Mouse (Mus musculus) ES-E14 (cell line): ENCODE measurements at regions not wholly inside any gene's neighbourhood (a gene's known extent, or its start where the extent isn't known, plus 50 kb on each side); places are given as distances from the start of the nearest gene placed in this dataset.

Experiments used
- DNase-seq: peaks from one replicate; pipeline ENCODE4 v3.0.0-alpha.2; 2013; ENCODE audit warnings: low read depth, low spot score
- H3K27ac ChIP-seq: 2 replicates; pipeline ENCODE4 v1.5.1; 2012; ENCODE audit warnings: low read depth, mild to moderate bottlenecking, low read length, moderate library complexity, mixed read lengths; ENCODE audit not compliant: poor library complexity, insufficient read depth, severe bottlenecking
- H3K36me3 ChIP-seq: 2 replicates; pipeline ENCODE4 v1.6.1; 2012; ENCODE audit warnings: mild to moderate bottlenecking, low read length, moderate library complexity, mixed read lengths; ENCODE audit not compliant: control insufficient read depth, poor library complexity, insufficient read depth, severe bottlenecking
- H3K4me1 ChIP-seq, 2 experiments: fragments of 150-350 bp in 1 of 2; sonication (generic) in 1 of 2; 2 replicates each; pipeline ENCODE4 v1.6.1; 2012; ENCODE audit warnings: low read length in 2 of 2, mild to moderate bottlenecking in 1 of 2, mixed read lengths in 1 of 2; ENCODE audit not compliant: control insufficient read depth in 2 of 2, insufficient read depth in 2 of 2, poor library complexity in 1 of 2
- H3K4me3 ChIP-seq, 2 experiments: fragments of 150-350 bp in 1 of 2; sonication (generic) in 1 of 2; 2 replicates each; pipeline ENCODE4 v1.5.1; 2012; ENCODE audit warnings: low read length in 2 of 2, low read depth in 1 of 2, mild to moderate bottlenecking in 1 of 2, mixed read lengths in 1 of 2; ENCODE audit not compliant: insufficient read depth in 1 of 2, poor library complexity in 1 of 2, severe bottlenecking in 1 of 2
- H3K9ac ChIP-seq: 2 replicates; pipeline ENCODE4 v1.6.1; 2012; ENCODE audit warnings: low read depth, mild to moderate bottlenecking, low read length, mixed read lengths; ENCODE audit not compliant: poor library complexity, insufficient read depth, severe bottlenecking
- H3K9me3 ChIP-seq: fragments of 150-350 bp; sonication (generic); 2 replicates; pipeline ENCODE4 v1.6.1; 2012; ENCODE audit warnings: low read depth, mild to moderate bottlenecking, low read length; ENCODE audit not compliant: control insufficient read depth, insufficient read depth
- CHD2 ChIP-seq: IDR thresholded peaks from 2 replicates; pipeline ENCODE4 v1.6.1; 2014; ENCODE audit warnings: mild to moderate bottlenecking, low read depth, low read length, inconsistent platforms
- HCFC1 ChIP-seq: IDR thresholded peaks from 2 replicates; pipeline ENCODE4 v1.6.1; 2012; ENCODE audit warnings: low read length, inconsistent platforms, borderline replicate concordance; ENCODE audit not compliant: insufficient read depth
- MAFK ChIP-seq: IDR thresholded peaks from 2 replicates; pipeline ENCODE4 v1.6.1; 2014; ENCODE audit warnings: mild to moderate bottlenecking, low read depth, low read length, inconsistent platforms; ENCODE audit not compliant: insufficient read depth
- ZC3H11A ChIP-seq: IDR thresholded peaks from 2 replicates; pipeline ENCODE4 v1.6.1; 2012; ENCODE audit warnings: low read depth, mild to moderate bottlenecking, inconsistent platforms, low read length, borderline replicate concordance
- ZNF384 ChIP-seq: IDR thresholded peaks from 2 replicates; pipeline ENCODE4 v1.6.1; 2012; ENCODE audit warnings: low read depth, low read length, inconsistent platforms
- in situ Hi-C, 2 experiments: fragments of 600-800 bp; cut with MboI; formaldehyde crosslinking; loops; one replicate each; pipeline ENCODE4 v1.15.1; 2025; ENCODE audit warnings: low sequenced_read_pairs in 2 of 2, inconsistent platforms in 1 of 2; ENCODE audit not compliant: unreplicated experiment in 2 of 2

DNA sequence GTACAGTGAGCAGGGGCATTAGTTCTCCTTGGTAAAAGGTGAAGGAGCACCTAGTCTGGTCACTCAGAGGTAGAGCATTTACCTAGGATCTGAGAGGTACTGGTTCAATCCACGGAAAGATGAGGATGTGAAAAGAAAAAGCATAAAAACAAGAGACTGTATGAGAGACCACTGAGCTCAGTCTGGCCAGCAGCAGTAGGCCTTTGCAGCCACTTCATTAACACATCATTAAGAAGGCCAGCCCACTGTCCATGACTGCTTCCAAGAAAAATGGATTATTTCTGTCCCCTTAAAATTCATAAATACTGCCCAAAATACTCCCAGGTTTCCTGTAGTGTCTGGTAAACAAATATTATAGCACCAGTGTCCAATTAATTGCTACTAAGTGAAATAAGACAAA lies 499.3 kb upstream of the 4930578C19Rik start:
- H3K36me3 ChIP-seq: no peaks in the 10 kb centered on the region
- no peak for DNase-seq
- no peaks in the 10 kb centered on the region for H3K4me1 ChIP-seq
- H3K9ac ChIP-seq: no peak overlapping the region
- no peak overlapping the region for H3K27ac ChIP-seq
- TF ChIP-seq ZC3H11A (no peak), HCFC1 (no peak), MAFK (no peak), ZNF384 (no peak), CHD2 (no peak)
- no peak overlapping the region for H3K4me3 ChIP-seq
- H3K9me3 ChIP-seq: no peaks in the 10 kb centered on the region
- in situ Hi-C loops: no loop called here

DNA sequence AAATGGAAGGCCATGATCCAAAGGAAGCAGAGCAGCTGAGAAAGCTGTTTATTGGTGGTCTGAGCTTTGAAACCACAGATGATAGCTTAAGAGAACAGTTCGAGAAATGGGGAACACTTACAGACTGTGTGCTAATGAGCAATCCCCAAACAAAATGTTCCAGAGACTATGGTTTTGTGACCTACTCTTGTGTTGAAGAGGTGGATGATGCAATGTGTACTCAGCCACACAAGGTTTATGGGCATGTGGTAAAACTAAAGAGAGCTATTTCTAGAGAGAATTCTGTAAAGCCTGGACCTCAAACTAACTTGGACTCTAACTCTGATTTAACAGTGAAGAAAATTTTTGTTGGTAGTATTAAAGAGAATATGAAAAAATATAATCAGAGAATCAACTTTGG lies 481.4 kb upstream of the 4930578C19Rik start:
- Histone ChIP-seq H3K4me1 (no peaks in the 10 kb centered on the region), H3K27ac (no peak overlapping the region), H3K9ac (no peak overlapping the region), H3K36me3 (no peaks in the 10 kb centered on the region), H3K4me3 (no peak overlapping the region), H3K9me3 (no peaks in the 10 kb centered on the region)
- in situ Hi-C loops: no loop called here
- no peak for DNase-seq
- no peak for TF ChIP-seq MAFK
- no peak for TF ChIP-seq CHD2
- TF ChIP-seq ZC3H11A: no peak
- TF ChIP-seq ZNF384: no peak
- TF ChIP-seq HCFC1: no peak

DNA sequence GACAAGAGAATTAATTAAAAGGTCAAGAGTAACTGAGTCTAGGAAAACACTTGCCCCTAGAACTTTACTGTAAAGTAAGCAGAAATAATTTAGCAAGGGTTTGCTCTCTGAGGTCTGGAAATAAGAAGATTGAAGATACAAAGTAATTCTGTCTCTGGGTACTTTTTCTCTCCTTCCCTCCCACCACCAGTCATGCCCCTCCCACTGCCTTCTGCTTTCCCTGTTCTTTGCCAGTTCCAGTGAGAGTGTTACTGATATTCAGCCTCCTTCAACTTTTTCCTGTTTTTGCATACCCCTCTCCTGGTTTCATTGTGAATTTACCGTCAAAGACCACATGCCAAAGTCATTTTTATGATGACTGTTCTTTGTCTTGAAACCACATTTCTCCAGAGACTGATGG lies 472.1 kb upstream of the 4930578C19Rik start:
- Histone ChIP-seq H3K9me3 (no peaks in the 10 kb centered on the region), H3K27ac (no peak overlapping the region), H3K4me3 (no peak overlapping the region), H3K9ac (no peak overlapping the region), H3K36me3 (no peaks in the 10 kb centered on the region), H3K4me1 (no peaks in the 10 kb centered on the region)
- no peak for DNase-seq
- no peak for TF ChIP-seq HCFC1
- no peak for TF ChIP-seq ZC3H11A
- TF ChIP-seq CHD2: no peak
- no peak for TF ChIP-seq MAFK
- TF ChIP-seq ZNF384: no peak
- in situ Hi-C loops: no loop called here

DNA sequence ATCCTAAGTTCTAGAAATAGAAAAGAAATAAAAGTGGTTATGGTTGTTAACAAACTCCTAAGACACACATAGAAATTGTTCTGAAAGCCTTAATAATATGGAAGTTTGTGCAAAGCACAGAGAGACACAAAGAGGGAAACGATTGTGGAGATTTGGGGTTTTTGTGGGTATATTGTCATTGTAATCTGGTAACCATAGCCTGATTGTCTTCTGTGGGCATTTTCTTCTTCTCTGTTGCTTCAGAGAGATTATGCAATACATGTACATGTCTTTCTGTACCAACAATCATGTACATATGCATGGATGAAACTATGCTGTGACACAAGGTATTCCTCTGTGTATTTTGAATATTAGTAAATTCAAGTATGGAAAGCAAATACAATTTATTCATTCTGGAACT lies 461.9 kb upstream of the 4930578C19Rik start:
- Histone ChIP-seq H3K4me1 (no peaks in the 10 kb centered on the region), H3K9me3 (no peaks in the 10 kb centered on the region)
- in situ Hi-C loops: no loop called here

More for the DNA sequence above, 461.9 kb upstream of the 4930578C19Rik start:
- no peak for TF ChIP-seq ZC3H11A
- TF ChIP-seq ZNF384: no peak
- no peak for TF ChIP-seq HCFC1
- no peak for TF ChIP-seq MAFK
- no peak for TF ChIP-seq CHD2
- no peak overlapping the region for H3K9ac ChIP-seq
- no peaks in the 10 kb centered on the region for H3K36me3 ChIP-seq
- H3K27ac ChIP-seq: no peak overlapping the region
- H3K4me3 ChIP-seq: no peak overlapping the region
- no peak for DNase-seq
